Mouse (Mus musculus): ENCODE measurements at regions not wholly inside any gene's neighbourhood (a gene's known extent, or its start where the extent isn't known, plus 50 kb on each side); places are given as distances from the start of the nearest gene placed in this dataset.

DNA sequence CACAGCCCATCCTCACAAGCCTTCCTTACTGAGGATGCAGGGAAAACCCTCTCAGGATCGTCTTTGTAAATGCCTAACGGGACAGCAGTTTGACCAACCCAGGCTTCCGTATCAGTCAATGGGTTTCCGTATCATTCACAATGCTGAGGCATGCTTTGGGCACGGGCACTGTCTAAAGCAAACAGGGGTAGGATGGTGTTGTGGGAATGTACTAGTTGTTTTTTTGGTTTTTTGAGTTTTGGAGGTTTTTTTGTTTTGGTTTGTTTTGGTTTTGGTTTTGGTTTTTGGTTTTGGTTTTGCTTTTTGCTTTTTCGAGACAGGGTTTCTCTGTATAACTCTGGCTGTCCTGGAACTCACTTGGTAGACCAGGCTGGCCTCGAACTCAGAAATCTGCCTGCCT lies 409.0 kb downstream of the Sox9 start:
- TF ChIP-seq CTCF (conservative IDR thresholded peaks at IDR 0.05; ENCODE audit: low read length) (no peak), NANOG (IDR thresholded peaks at IDR 0.05; ENCODE audit: borderline replicate concordance, low read length) (no peak)
